Mouse (Mus musculus) intestine, embryonic 14.5 days (tissue): ENCODE measurements at regions not wholly inside any gene's neighbourhood (a gene's known extent, or its start where the extent isn't known, plus 50 kb on each side); places are given as distances from the start of the nearest gene placed in this dataset.

Experiments used
- ATAC-seq: fragments of 200-750 bp; cut with Nextera tagmentation; replicated peaks from 2 replicates; pipeline ENCODE4 v1.8.0; 2017; ENCODE audit warnings: low read depth, moderate number of reproducible peaks, moderate TSS enrichment, moderate library complexity; ENCODE audit not compliant: low FRiP score, low TSS enrichment
- DNase-seq: peaks from one replicate; pipeline ENCODE4 v3.0.0-alpha.2; 2018; ENCODE audit warnings: low spot score
- H3K27ac ChIP-seq: fragments of 300-500 bp; sonication (generic); 2 replicates; pipeline ENCODE4 v1.5.1; 2014; ENCODE audit warnings: low read depth, mild to moderate bottlenecking, control low read depth
- H3K27me3 ChIP-seq: fragments of 300-500 bp; sonication (generic); replicated peaks from 2 replicates; pipeline ENCODE4 v1.6.1; 2014; ENCODE audit warnings: low read length, control low read depth; ENCODE audit not compliant: control insufficient read depth, insufficient read depth
- H3K36me3 ChIP-seq: fragments of 300-500 bp; sonication (generic); 2 replicates; pipeline ENCODE4 v1.6.1; 2014; ENCODE audit warnings: low read length, control low read depth; ENCODE audit not compliant: control insufficient read depth, insufficient read depth
- H3K4me1 ChIP-seq: fragments of 300-500 bp; sonication (generic); replicated peaks from 2 replicates; pipeline ENCODE4 v1.6.1; 2014; ENCODE audit warnings: low read length, control low read depth, mixed read lengths; ENCODE audit not compliant: control insufficient read depth, insufficient read depth
- H3K4me2 ChIP-seq: fragments of 300-500 bp; sonication (generic); 2 replicates; pipeline ENCODE4 v1.6.1; 2014; ENCODE audit warnings: low read length
- H3K4me3 ChIP-seq: fragments of 300-500 bp; sonication (generic); 2 replicates; pipeline ENCODE4 v1.5.1; 2014; ENCODE audit warnings: low read depth, low read length, control low read depth, mixed read lengths
- H3K9ac ChIP-seq: fragments of 300-500 bp; sonication (generic); 2 replicates; pipeline ENCODE4 v1.6.1; 2014; ENCODE audit warnings: mild to moderate bottlenecking, low read length
- H3K9me3 ChIP-seq: fragments of 300-500 bp; sonication (generic); 2 replicates; pipeline ENCODE4 v1.6.1; 2016; ENCODE audit warnings: low read length, control low read depth; ENCODE audit not compliant: control insufficient read depth
- whole genome bisulfite sequencing: fragments of 180-500 bp; shearing (Covaris S2); extraction: QIAGEN DNeasy Blood & Tissue Kit; methylation state at CpG from one replicate; pipeline ENCODE4 v1.1.7; 2014; 5-methylcytosine and 5-hydroxymethylcytosine counted together

DNA sequence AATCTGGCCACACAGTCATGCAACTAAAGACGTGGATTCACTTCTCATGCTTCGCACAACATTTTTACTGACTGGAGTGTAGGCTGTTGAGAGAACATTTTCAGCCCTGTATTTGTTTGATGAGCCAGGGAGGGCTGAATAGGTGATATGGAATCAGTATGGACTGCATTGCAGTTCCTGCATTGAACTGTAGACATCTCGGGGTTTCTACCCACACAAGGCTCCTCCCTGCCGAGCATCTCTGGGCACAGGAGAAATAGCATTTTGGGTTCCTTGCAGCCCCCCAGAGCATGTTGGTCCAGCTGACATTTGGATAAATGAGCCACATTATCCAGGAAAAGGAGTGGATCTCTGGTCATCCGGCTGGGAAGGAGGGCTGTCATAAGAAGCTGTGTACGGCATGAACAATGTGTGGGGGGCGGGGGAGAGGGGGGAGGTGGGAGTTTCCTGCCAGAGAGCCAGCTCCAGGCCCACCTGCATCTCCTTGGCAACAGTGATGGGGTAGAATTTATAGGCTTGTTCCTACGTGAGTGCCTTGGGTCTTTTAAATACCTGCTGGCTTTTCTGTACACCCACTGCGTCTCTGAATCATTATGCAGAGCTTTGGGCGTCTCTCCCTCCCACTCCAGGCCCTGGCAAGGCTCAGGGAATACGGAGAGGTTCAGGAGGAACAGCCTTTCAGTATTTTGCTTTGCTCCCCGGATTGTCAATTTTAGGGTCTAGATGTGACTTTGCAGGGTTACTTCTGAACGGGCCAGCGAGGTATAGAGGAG, 280.9 kb upstream of the Gm10131 start:
- peaks cover 4% of the 10 kb centered on the region; the same call in 1 of the 2 replicates for H3K4me1 ChIP-seq
- H3K4me2 ChIP-seq: no peak overlapping the region; the same call in 1 of the 2 replicates
- no peak overlapping the region for H3K4me3 ChIP-seq
- WGBS: 44% methylated on average over 14 of the region's 14 CpGs
- H3K9me3 ChIP-seq: no peaks in the 10 kb centered on the region
- ATAC-seq: no peak
- H3K9ac ChIP-seq: no peak overlapping the region
- no peaks in the 10 kb centered on the region for H3K27me3 ChIP-seq
- no peak for DNase-seq
- no peak overlapping the region for H3K27ac ChIP-seq
- no peaks in the 10 kb centered on the region for H3K36me3 ChIP-seq

DNA sequence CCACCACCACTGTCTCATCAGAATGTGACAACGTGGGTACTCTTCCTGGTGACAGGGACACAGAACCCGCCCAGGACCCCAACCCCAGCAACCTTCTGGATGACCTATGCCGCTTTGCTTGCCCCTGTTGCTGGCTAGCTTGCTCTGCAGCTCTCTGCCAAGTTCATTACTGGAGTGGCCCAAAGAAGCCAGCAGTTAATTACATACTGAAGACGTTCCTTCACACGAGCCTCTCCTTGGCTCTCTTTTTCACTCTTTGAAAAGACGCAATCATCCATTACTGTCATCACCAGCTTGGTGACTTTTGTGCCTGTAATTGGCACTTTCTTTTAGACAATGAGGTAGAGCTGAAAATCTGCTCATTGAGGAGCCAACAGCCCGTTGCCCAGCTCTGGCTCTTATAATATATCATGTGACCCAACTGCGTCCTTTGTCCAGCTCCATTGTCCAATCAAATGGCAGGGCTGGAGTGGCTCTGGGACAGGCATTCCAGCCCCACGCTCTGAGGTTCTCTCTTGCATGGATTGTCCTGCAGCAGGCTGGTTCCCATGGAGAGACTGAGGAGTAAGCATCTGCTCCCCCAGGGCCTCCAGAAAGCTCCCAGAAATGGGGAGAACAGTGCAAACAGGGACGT, 274.4 kb upstream of the Gm10131 start:
- no peaks in the 10 kb centered on the region for H3K27me3 ChIP-seq
- DNase-seq (no peak), ATAC-seq (no peak)
- no peak overlapping the region for H3K27ac ChIP-seq
- no peaks in the 10 kb centered on the region for H3K4me1 ChIP-seq
- H3K36me3 ChIP-seq: no peaks in the 10 kb centered on the region
- no peak overlapping the region for H3K4me3 ChIP-seq
- H3K4me2 ChIP-seq: no peak overlapping the region
- WGBS: 90% methylated on average over 10 of the region's 10 CpGs
- H3K9ac ChIP-seq: no peak overlapping the region
- H3K9me3 ChIP-seq: no peaks in the 10 kb centered on the region

DNA sequence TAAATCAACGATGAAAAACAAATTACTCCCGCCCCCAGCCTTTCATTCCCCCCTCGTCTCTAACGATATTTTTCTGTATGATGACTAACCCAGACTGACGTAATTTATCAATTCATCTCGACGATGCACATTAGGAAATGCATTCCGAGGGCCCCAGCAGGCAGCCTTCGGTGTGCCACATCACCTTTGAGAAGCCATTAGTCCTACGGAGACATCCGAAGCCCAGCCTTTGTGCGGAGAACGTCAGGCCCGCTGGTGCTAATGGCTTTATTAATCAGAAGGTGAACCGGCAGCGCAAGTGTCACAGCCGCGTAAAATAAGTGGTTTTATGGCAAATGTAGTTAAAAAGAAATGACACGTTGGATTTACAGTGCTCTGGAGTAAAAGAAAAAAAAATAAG, 269.1 kb upstream of the Gm10131 start:
- Histone ChIP-seq H3K36me3 (no peaks in the 10 kb centered on the region), H3K4me3 (no peak overlapping the region), H3K4me2 (no peak overlapping the region), H3K9ac (no peak overlapping the region), H3K27ac (no peak overlapping the region), H3K4me1 (no peaks in the 10 kb centered on the region), H3K27me3 (no peaks in the 10 kb centered on the region), H3K9me3 (no peaks in the 10 kb centered on the region)
- 68% methylated on average over 19 of the region's 19 CpGs for WGBS
- DNase-seq (no peak), ATAC-seq (no peak)

DNA sequence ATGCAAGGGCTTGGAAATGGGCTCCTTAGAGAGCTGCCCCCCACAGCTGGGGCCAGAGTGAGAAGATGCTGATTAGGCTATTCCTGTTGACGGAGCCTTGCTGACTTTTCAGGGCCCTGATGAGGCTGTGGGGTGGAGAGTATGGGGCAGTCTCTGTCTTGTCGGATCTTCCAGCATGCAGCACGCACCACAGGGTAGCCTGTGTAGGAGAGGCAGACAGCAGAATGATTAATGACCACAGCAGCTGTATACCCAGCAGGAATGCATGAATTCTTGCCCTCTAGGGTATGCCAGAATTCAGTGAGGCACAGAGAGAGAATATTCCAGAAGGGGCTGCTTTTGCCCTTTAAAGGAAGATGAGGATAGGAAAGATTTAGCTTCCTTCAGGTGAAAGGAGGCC, 265.6 kb upstream of the Gm10131 start:
- Histone ChIP-seq H3K4me2 (no peak overlapping the region), H3K27me3 (no peaks in the 10 kb centered on the region), H3K27ac (no peak overlapping the region), H3K4me1 (no peaks in the 10 kb centered on the region), H3K9me3 (no peaks in the 10 kb centered on the region), H3K9ac (no peak overlapping the region), H3K4me3 (no peak overlapping the region), H3K36me3 (no peaks in the 10 kb centered on the region)
- WGBS: 12% methylated on average over 3 of the region's 3 CpGs
- ATAC-seq (0 out of 2 replicates have a peak, but pooled peaks have one; percentile 36), DNase-seq (no peak)

DNA sequence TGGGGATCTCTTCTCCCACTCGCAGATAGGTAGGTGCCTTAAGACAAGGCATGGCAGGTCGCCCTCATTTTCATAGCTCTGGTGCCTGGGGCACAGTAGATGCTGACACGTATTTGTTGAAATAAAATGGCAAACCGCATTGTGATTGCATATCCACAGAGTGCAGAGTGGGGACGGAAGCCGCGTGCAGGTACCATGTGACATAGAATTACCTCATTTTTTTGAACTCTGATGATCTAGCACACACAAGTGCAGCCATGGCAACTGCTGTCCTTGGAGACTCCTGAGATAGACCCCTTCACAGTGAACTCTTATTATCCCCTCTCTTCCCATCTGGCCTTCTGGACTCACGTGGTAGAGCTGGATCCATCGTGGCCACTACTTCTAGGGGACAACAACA, 262.7 kb upstream of the Gm10131 start:
- Histone ChIP-seq H3K27me3 (no peaks in the 10 kb centered on the region), H3K4me3 (no peak overlapping the region), H3K9ac (no peak overlapping the region), H3K36me3 (no peaks in the 10 kb centered on the region), H3K9me3 (no peaks in the 10 kb centered on the region), H3K4me2 (no peak overlapping the region), H3K27ac (no peak overlapping the region), H3K4me1 (no peaks in the 10 kb centered on the region)
- no peak for ATAC-seq
- WGBS: 90% methylated on average over 9 of the region's 9 CpGs
- DNase-seq: no peak

DNA sequence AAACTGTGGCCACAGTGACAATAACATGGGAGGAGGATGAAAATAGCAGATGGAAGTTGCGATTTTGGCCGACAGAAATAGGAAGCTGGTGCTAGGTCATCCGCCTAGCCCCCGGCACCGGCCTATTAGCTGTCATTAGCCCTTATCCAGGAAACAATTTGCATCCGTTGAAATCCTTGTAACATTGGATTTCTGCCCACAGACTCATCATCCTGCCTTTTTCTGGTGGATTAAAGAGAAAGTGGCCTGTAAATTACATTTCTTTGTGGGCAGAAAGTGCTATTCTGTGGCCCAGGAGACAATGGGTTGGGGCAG, 261.1 kb upstream of the Gm10131 start:
- ATAC-seq (no peak), DNase-seq (no peak)
- H3K27ac ChIP-seq: no peak overlapping the region
- WGBS: 76% methylated on average over 6 of the region's 6 CpGs
- no peaks in the 10 kb centered on the region for H3K36me3 ChIP-seq
- H3K4me1 ChIP-seq: no peaks in the 10 kb centered on the region
- no peaks in the 10 kb centered on the region for H3K27me3 ChIP-seq
- no peak overlapping the region for H3K9ac ChIP-seq
- no peak overlapping the region for H3K4me3 ChIP-seq
- no peaks in the 10 kb centered on the region for H3K9me3 ChIP-seq
- H3K4me2 ChIP-seq: no peak overlapping the region

DNA sequence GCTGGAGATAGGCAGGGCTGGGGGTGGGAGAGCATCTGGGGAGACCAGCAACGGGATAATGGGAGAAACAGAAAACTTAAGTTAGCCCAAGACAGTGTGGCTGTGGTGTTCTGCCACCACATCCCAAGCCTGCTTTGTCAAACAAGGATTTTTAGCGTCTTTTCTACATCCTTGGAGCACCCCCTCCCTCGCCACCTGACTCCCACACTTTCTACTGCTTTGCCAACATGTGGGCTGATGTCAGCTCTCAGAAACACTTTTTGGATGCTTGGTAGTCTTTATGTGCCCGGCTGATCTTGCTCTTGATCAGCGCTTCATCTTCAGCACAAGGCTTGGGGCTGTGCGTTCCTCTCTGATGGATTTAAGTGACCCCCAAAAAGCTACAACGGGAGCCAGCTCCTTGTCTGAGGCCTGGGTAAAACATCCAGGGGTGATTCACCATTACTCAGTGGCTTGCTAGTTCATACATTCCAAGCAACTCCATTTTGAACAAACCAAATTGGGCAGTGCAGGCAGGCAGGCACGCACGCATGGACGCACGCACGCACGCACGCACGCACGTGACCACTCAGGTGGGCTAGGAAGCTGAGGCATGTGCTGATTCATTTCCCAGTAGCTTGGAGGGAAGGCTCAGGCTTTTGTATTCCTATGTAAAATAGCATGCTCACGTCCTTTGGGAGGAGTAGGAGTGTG, 260.6 kb upstream of the Gm10131 start:
- Histone ChIP-seq H3K27me3 (no peaks in the 10 kb centered on the region), H3K36me3 (no peaks in the 10 kb centered on the region), H3K4me3 (no peak overlapping the region), H3K9ac (no peak overlapping the region), H3K4me2 (no peak overlapping the region), H3K4me1 (no peaks in the 10 kb centered on the region), H3K9me3 (no peaks in the 10 kb centered on the region), H3K27ac (no peak overlapping the region)
- WGBS: 85% methylated on average over 17 of the region's 17 CpGs
- DNase-seq: no peak
- no peak for ATAC-seq

DNA sequence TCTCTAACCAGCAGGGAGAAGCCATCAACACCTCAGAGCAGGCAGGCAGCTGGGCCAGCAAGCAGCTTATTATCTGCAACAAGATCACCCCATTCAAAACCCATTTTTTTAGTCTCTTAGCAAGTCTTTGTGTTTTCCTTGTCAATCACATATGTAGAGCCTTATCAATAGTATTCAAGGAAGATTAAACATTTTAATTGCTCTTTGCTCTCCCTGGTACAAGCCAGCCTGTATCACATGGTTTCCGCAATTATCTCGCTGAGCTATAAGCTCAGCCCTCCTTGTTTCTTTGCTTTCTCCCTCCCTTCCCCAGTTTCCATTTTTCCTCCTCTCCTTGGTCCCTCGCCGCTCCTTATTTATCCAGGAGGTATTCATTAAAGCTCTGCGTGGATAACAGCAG, 259.9 kb upstream of the Gm10131 start:
- Histone ChIP-seq H3K9ac (no peak overlapping the region), H3K27ac (no peak overlapping the region), H3K4me3 (no peak overlapping the region), H3K36me3 (no peaks in the 10 kb centered on the region), H3K4me1 (no peaks in the 10 kb centered on the region), H3K4me2 (no peak overlapping the region), H3K9me3 (no peaks in the 10 kb centered on the region), H3K27me3 (no peaks in the 10 kb centered on the region)
- no peak for DNase-seq
- ATAC-seq: no peak
- 68% methylated on average over 5 of the region's 5 CpGs for WGBS
